Mouse (Mus musculus) CH12.LX (cell line): ENCODE data around the gene Gfpt1. TPM values are rescaled to one million over a fixed set of nuclear protein-coding genes. Genes with fewer than 3 reads are reported as not detected.

ENCODE experiments used
- DNase-seq: peaks from one replicate; pipeline ENCODE4 v3.0.0-alpha.2; 2013; ENCODE audit errors: extremely low read depth
- H3K27ac ChIP-seq: 2 replicates; pipeline ENCODE4 v1.5.1; 2012; ENCODE audit warnings: low read depth, mild to moderate bottlenecking, control low read depth, moderate library complexity; ENCODE audit not compliant: insufficient read depth
- H3K27me3 ChIP-seq: replicated peaks from 2 replicates; pipeline ENCODE3; 2012; ENCODE audit warnings: inconsistent platforms
- H3K36me3 ChIP-seq, 2 experiments: replicated peaks in 1 of 2; 2 replicates each; pipeline versions ENCODE3 to v1.6.1; 2012; ENCODE audit warnings: inconsistent platforms in 1 of 2, low read length in 1 of 2, mild to moderate bottlenecking in 1 of 2, mixed read lengths in 1 of 2, moderate library complexity in 1 of 2; ENCODE audit not compliant: control insufficient read depth in 1 of 2, insufficient read depth in 1 of 2
- H3K4me1 ChIP-seq, 2 experiments: 2 replicates each; pipeline ENCODE4 v1.6.1; 2012; ENCODE audit warnings: inconsistent platforms in 1 of 2, moderate library complexity in 1 of 2; ENCODE audit not compliant: insufficient read depth in 2 of 2, control insufficient read depth in 1 of 2
- H3K4me2 ChIP-seq: 2 replicates; pipeline ENCODE4 v1.6.1; 2012; ENCODE audit warnings: low read depth, mild to moderate bottlenecking, control low read depth; ENCODE audit not compliant: poor library complexity, insufficient read depth, severe bottlenecking
- H3K4me3 ChIP-seq, 3 experiments: fragments of 150-350 bp in 1 of 3; sonication (generic) in 1 of 3; replicated peaks in 1 of 3; 2 replicates each; pipeline versions ENCODE3 to v1.5.1; 2011 to 2012; ENCODE audit warnings: low read depth in 2 of 3, low read length in 2 of 3, mild to moderate bottlenecking in 2 of 3, moderate library complexity in 2 of 3, control low read depth in 1 of 3, improper control_type of control experiment in 1 of 3, inconsistent platforms in 1 of 3, mixed read lengths in 1 of 3; ENCODE audit not compliant: poor library complexity in 1 of 3
- H3K79me2 ChIP-seq: replicated peaks from 2 replicates; pipeline ENCODE4 v1.6.1; 2012; ENCODE audit warnings: mild to moderate bottlenecking, moderate library complexity; ENCODE audit not compliant: control insufficient read depth, poor library complexity, insufficient read depth, severe bottlenecking; ENCODE audit errors: extremely low read depth
- H3K9ac ChIP-seq: 2 replicates; pipeline ENCODE4 v1.6.1; 2012; ENCODE audit warnings: low read depth, mild to moderate bottlenecking, control low read depth, moderate library complexity; ENCODE audit not compliant: insufficient read depth
- H3K9me3 ChIP-seq: replicated peaks from 2 replicates; pipeline ENCODE3; 2012; ENCODE audit warnings: low read length, inconsistent platforms, mixed read lengths
- CHD1 ChIP-seq: IDR thresholded peaks from 2 replicates; pipeline ENCODE4 v1.6.1; 2012; ENCODE audit warnings: low read depth, low read length, improper control_type of control experiment, inconsistent platforms
- CHD2 ChIP-seq: IDR thresholded peaks from 2 replicates; pipeline ENCODE4 v1.6.1; 2011; ENCODE audit warnings: low read length, improper control_type of control experiment
- ELF1 ChIP-seq: IDR thresholded peaks from 2 replicates; pipeline ENCODE4 v1.6.1; 2014; ENCODE audit warnings: low read depth, mild to moderate bottlenecking, inconsistent platforms, low read length, improper control_type of control experiment
- EP300 ChIP-seq: IDR thresholded peaks from 2 replicates; pipeline ENCODE4 v1.6.1; 2011; ENCODE audit warnings: low read length, improper control_type of control experiment
- ETS1 ChIP-seq: conservative IDR thresholded peaks from 2 replicates; pipeline ENCODE4 v1.6.1; 2012; ENCODE audit warnings: low read depth, mild to moderate bottlenecking, inconsistent platforms, low read length, improper control_type of control experiment, moderate library complexity
- GABPA ChIP-seq: IDR thresholded peaks from 2 replicates; pipeline ENCODE4 v1.6.1; 2012; ENCODE audit warnings: low read depth, low read length, improper control_type of control experiment, inconsistent platforms; ENCODE audit not compliant: insufficient replicate concordance
- HCFC1 ChIP-seq: IDR thresholded peaks from 2 replicates; pipeline ENCODE4 v1.6.1; 2012; ENCODE audit warnings: low read depth, mild to moderate bottlenecking, inconsistent platforms, low read length, improper control_type of control experiment
- MAFK ChIP-seq: IDR thresholded peaks from 2 replicates; pipeline ENCODE4 v1.6.1; 2011; ENCODE audit warnings: low read length, improper control_type of control experiment; ENCODE audit not compliant: insufficient replicate concordance
- MAX ChIP-seq: IDR thresholded peaks from 2 replicates; pipeline ENCODE4 v1.6.1; 2011; ENCODE audit warnings: low read length, improper control_type of control experiment
- MEF2A ChIP-seq: IDR thresholded peaks from 2 replicates; pipeline ENCODE4 v1.6.1; 2014; ENCODE audit warnings: low read depth, mild to moderate bottlenecking, inconsistent platforms, low read length, improper control_type of control experiment, borderline replicate concordance
- MXI1 ChIP-seq: IDR thresholded peaks from 2 replicates; pipeline ENCODE4 v1.6.1; 2011; ENCODE audit warnings: mild to moderate bottlenecking, low read depth, low read length, improper control_type of control experiment
- MYC ChIP-seq: IDR thresholded peaks from 2 replicates; pipeline ENCODE4 v1.6.1; 2011; ENCODE audit warnings: low read depth, mild to moderate bottlenecking, improper control_type of control experiment, low read length
- NRF1 ChIP-seq: IDR thresholded peaks from 2 replicates; pipeline ENCODE4 v1.6.1; 2014; ENCODE audit warnings: low read depth, mild to moderate bottlenecking, inconsistent platforms, low read length, improper control_type of control experiment, moderate library complexity
- SIN3A ChIP-seq: IDR thresholded peaks from 2 replicates; pipeline ENCODE4 v1.6.1; 2012; ENCODE audit warnings: low read length, improper control_type of control experiment, inconsistent platforms
- TCF12 ChIP-seq: IDR thresholded peaks from 2 replicates; pipeline ENCODE4 v1.6.1; 2014; ENCODE audit warnings: low read depth, mild to moderate bottlenecking, inconsistent platforms, low read length, improper control_type of control experiment
- UBTF ChIP-seq: IDR thresholded peaks from 2 replicates; pipeline ENCODE4 v1.6.1; 2012; ENCODE audit warnings: low read depth, mild to moderate bottlenecking, inconsistent platforms, low read length, improper control_type of control experiment, moderate library complexity
- USF1 ChIP-seq: IDR thresholded peaks from 2 replicates; pipeline ENCODE4 v1.6.1; 2014; ENCODE audit warnings: low read depth, mild to moderate bottlenecking, inconsistent platforms, low read length, improper control_type of control experiment
- USF2 ChIP-seq: conservative IDR thresholded peaks from 2 replicates; pipeline ENCODE4 v1.6.1; 2011; ENCODE audit warnings: low read depth, low read length, improper control_type of control experiment
- ZKSCAN1 ChIP-seq: IDR thresholded peaks from 2 replicates; pipeline ENCODE4 v1.6.1; 2012; ENCODE audit warnings: low read depth, inconsistent platforms, low read length, improper control_type of control experiment, borderline replicate concordance
- ZMIZ1 ChIP-seq: IDR thresholded peaks from 2 replicates; pipeline ENCODE4 v1.6.1; 2012; ENCODE audit warnings: low read depth, mild to moderate bottlenecking, inconsistent platforms, low read length, improper control_type of control experiment
- ZNF384 ChIP-seq: IDR thresholded peaks from 2 replicates; pipeline ENCODE4 v1.6.1; 2012; ENCODE audit warnings: low read depth, low read length, improper control_type of control experiment, inconsistent platforms
- dilution Hi-C: fragments of 300-500 bp; cut with MboI; formaldehyde crosslinking; loops from 2 replicates; pipeline ENCODE4 v1.14.3; 2020; ENCODE audit warnings: low sequenced_read_pairs; ENCODE audit not compliant: extremely low pct_unique_long_range_greater_than_20kb, extremely low pct_ligation_motif_present
- in situ Hi-C: fragments of 300-500 bp; cut with MboI; formaldehyde crosslinking; loops from 3 replicates; pipeline ENCODE4 v1.14.3; 2019; ENCODE audit warnings: low sequenced_read_pairs, low pct_ligation_motif_present, low pct_unique_long_range_greater_than_20kb, mixed read lengths
- polyA plus RNA-seq: library from polyadenylated mRNA; unstranded; fragments of >175 nt; gene quantifications from 2 replicates; pipeline ENCODE4 v1.2.1, GENCODE M21; 2012; ENCODE audit warnings: low read depth; ENCODE audit not compliant: insufficient read length
- total RNA-seq, 2 experiments: library from RNA; depleted of rRNA; stranded (reverse); fragments of 300-350 nt in 1 of 2; fragments of >200 nt in 1 of 2; gene quantifications; 2 replicates each; pipeline ENCODE4 v1.2.3; 2012 to 2014

Gfpt1 gene
- total and polyA plus RNA-seq, 3 experiments: 24.9 to 35.3 (median 32.1) TPM

GRCm38 (mm10) chr6:87121961-87122360 lies 79.3 kb downstream of the Gfpt1 start:
- TF ChIP-seq TCF12 (no peak), ZMIZ1 (no peak), EP300 (no peak), NRF1 (no peak), HCFC1 (no peak), CHD1 (no peak), SIN3A (no peak), MXI1 (no peak), MAX (no peak), ETS1 (no peak), ELF1 (no peak), MYC (no peak), GABPA (no peak)
- dilution Hi-C loops: no loop called here
- H3K9ac ChIP-seq: no peak overlapping the region
- H3K79me2 ChIP-seq: no peaks in the 10 kb centered on the region
- peaks cover 16 to 17% of the 10 kb centered on the region in 2 experiments for H3K4me1 ChIP-seq
- in situ Hi-C loops: no loop called here
- H3K27ac ChIP-seq: no peak overlapping the region
- H3K9me3 ChIP-seq: peaks cover 3% of the 10 kb centered on the region
- H3K4me2 ChIP-seq: no peak overlapping the region
- no peak overlapping the region for H3K4me3 ChIP-seq
- no peak for DNase-seq
- no peaks in the 10 kb centered on the region for H3K27me3 ChIP-seq
- H3K36me3 ChIP-seq: no peaks in the 10 kb centered on the region

GRCm38 (mm10) chr6:87123406-87123805 lies 80.8 kb downstream of the Gfpt1 start:
- Histone ChIP-seq H3K9ac (no peak overlapping the region), H3K4me3 (no peak overlapping the region), H3K4me1 (peaks cover 20 to 21% of the 10 kb centered on the region in 2 experiments), H3K79me2 (no peaks in the 10 kb centered on the region)
- TF ChIP-seq CHD2: no peak
- TF ChIP-seq MEF2A: no peak
- TF ChIP-seq SIN3A: no peak
- no peak for TF ChIP-seq USF1
- no peak for TF ChIP-seq ZKSCAN1
- no peak for TF ChIP-seq ZNF384
- TF ChIP-seq USF2: no peak
- TF ChIP-seq ETS1: no peak
- no peak for TF ChIP-seq UBTF
- no peak for TF ChIP-seq TCF12
- TF ChIP-seq EP300: no peak
- no peak for TF ChIP-seq MAFK
- TF ChIP-seq HCFC1: no peak
- TF ChIP-seq, all 38 proteins: peak for 0
- DNase-seq: no peak
- no peak overlapping the region for H3K4me2 ChIP-seq
- H3K36me3 ChIP-seq: no peaks in the 10 kb centered on the region
- dilution Hi-C loops: no loop called here
- in situ Hi-C loops: no loop called here
- H3K27ac ChIP-seq: no peak overlapping the region
- no peaks in the 10 kb centered on the region for H3K27me3 ChIP-seq
- peaks cover 3% of the 10 kb centered on the region for H3K9me3 ChIP-seq
